Mouse (Mus musculus) c-Kit-positive CD71-positive TER-119-negative erythroid progenitor cells, embryonic 14.5 days (primary cell): ENCODE measurements around the gene Tsks.
A peak's percentile ranks its signal among the peaks of the same experiment; 100 is the strongest.

ENCODE experiments used
- DNase-seq: peaks from one replicate; pipeline ENCODE4 v3.0.0-alpha.2; 2013; ENCODE audit warnings: low read depth

Tsks gene

DNA sequence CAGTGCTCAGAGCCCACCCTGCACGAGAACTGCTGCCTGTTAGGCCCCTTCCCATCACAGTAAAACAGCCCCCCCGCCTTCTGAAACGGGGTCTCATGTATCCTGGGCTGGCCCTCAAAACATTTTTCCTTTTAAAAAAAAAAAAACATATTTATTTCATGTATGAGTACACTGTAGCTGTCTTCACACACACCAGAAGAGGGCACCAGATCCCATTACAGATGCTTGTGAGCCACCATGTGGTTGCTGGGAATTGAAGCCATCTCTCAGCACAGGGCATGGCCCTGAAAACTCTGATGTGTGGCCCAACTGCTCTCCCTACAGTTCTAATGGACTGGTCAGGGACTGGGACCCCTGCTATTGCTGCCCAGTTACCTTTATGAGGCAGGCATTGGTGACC lies 35.3 kb downstream of the Tsks start:
- no peak for DNase-seq

- no peak for DNase-seq
These were observed 38.5 kb downstream of the Tsks start for GRCm38 (mm10) chr7:44981539-44981938.

GRCm38 (mm10) chr7:44983085-44983484 lies 40.1 kb downstream of the Tsks start:
- DNase-seq, result peak; percentile 73

GRCm38 (mm10) chr7:44983944-44984832 lies 41.2 kb downstream of the Tsks start:
- DNase-seq, result no peak

DNA sequence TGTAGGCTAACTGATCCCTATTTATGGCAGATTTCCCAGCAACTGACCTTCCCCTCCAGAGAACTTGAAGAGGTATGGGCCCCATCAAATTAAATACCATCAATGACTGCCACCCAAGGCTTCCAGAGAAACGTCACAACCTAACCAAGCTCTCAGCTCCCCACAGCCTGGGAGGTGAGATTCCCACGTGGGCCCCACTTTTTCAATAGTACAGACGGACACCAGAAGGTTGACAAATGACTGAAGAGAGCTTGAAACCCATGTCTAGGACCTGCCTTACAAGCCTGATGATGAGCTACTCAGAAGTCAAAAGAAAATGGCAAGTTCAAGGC lies 41.8 kb downstream of the Tsks start:
- no peak for DNase-seq

GRCm38 (mm10) chr7:44985595-44986191 lies 42.7 kb downstream of the Tsks start:
- no peak for DNase-seq

DNA sequence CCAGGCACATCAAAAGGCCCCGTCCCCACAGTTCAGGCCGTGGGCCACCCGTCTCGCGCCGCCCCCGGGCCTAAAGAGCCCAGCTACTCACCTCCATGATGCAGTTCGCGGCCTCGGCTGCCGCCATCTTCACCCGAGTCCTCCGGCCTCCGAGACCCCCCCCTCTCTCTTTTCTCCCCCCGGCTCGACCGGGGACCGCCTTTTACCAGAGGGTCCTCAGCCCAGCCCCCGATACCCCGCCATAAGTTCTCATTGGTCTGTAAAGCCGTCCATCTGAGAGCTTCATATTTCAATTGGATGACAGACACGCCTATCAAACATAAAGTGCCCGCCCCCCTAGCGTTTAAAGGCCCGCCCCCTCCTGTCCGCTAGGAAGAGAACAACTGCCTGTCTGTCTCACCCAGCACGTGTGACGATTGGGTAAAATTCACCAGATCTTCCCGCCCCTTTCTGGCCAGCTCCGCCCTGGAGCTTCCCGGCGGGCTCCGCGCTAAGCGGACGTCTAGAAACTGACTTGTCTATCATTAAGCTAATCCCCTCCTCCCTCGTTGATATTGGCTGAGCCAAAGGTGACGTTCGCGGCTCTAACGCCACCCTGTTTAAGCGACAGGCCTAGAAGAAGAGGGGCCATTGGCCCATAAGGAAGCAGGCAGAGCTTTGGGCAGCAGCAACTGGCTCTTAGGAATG lies 43.3 kb downstream of the Tsks start, which contains the start of gene Prmt1:
Prmt1 (minus strand) TSS at position 377 of the 687 bp plus-strand sequence.
- DNase-seq, result peak; percentile 97

- no peak for DNase-seq
These were observed 44.1 kb downstream of the Tsks start for GRCm38 (mm10) chr7:44986879-44987718.

GRCm38 (mm10) chr7:44996672-44997071 lies 53.7 kb downstream of the Tsks start:
- no peak for DNase-seq

- peak; percentile 99 for DNase-seq
These were observed 54.4 kb downstream of the Tsks start, which contains the start of gene Irf3 for GRCm38 (mm10) chr7:44997231-44997939. TSS of gene Irf3 (plus strand) at chr7:44997648.

DNA sequence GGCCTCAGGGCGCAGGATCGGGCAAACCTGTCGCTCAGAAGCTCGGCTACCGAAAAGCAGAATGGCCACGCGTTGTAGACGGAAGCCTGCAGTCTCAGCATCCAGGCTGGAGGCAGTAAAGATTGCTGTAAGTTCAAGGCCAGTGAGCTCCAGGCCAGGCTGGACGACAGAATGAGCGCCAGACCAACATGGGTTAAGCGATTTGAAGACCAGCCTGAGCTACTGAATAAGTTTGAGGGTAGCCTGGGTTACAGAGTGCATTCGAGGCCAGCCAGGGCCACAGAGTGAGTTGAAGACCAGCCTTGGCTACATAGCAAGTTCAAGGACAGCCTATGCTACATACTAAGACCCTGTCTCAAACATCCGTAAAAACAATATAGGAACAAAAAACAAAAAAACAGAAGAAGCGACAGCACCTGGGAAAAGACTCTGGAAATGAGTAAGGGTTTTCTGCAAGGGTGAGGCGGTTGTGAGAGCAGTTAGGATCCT lies 55.0 kb downstream of the Tsks start:
- DNase-seq, result no peak

DNA sequence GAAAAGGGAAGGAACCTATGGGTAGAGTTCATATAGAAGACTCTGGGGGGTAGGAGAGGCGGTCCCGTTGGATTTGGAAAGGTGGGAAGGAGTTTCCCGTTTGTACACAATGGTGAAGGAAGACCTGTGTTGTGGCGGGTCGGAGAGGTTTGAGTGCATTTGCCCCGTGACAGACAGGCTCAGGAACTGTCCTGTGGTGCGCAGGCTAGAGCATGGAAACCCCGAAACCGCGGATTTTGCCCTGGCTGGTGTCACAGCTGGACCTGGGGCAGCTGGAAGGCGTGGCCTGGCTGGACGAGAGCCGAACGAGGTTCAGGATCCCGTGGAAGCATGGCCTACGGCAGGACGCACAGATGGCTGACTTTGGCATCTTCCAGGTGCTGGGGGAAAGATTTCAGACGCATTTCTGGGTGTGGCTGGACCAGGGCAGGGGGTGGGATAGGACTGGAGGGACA lies 55.5 kb downstream of the Tsks start, which contains the start of gene Bcl2l12:
Bcl2l12 (minus strand) TSS at position 212 of the 455 bp plus-strand sequence.
- no peak for DNase-seq

GRCm38 (mm10) chr7:44999753-45000152 lies 56.7 kb downstream of the Tsks start:
- DNase-seq, result no peak

DNA sequence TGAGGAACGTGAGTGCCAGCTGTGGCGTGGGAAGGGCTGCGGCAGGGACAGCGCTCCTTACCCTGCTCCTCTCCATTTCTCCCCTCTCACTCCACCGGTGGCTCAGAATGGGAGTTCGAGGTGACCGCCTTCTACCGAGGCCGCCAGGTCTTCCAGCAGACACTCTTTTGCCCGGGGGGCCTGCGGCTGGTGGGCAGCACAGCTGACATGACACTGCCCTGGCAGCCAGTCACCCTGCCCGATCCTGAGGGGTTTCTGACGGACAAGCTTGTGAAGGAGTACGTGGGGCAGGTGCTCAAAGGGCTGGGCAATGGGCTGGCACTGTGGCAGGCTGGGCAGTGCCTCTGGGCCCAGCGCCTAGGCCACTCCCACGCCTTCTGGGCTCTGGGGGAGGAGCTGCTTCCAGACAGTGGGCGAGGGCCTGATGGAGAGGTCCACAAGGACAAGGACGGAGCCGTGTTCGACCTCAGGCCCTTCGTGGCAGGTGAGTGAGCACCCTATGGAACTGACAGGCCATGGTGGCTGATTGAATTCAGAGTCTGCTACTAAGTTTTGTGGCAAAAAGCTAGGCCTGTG lies 57.6 kb downstream of the Tsks start:
- no peak for DNase-seq

- DNase-seq, result no peak
These were observed 59.4 kb downstream of the Tsks start for GRCm38 (mm10) chr7:45002440-45002839.

GRCm38 (mm10) chr7:45004546-45004945 lies 61.5 kb downstream of the Tsks start:
- no peak for DNase-seq

DNA sequence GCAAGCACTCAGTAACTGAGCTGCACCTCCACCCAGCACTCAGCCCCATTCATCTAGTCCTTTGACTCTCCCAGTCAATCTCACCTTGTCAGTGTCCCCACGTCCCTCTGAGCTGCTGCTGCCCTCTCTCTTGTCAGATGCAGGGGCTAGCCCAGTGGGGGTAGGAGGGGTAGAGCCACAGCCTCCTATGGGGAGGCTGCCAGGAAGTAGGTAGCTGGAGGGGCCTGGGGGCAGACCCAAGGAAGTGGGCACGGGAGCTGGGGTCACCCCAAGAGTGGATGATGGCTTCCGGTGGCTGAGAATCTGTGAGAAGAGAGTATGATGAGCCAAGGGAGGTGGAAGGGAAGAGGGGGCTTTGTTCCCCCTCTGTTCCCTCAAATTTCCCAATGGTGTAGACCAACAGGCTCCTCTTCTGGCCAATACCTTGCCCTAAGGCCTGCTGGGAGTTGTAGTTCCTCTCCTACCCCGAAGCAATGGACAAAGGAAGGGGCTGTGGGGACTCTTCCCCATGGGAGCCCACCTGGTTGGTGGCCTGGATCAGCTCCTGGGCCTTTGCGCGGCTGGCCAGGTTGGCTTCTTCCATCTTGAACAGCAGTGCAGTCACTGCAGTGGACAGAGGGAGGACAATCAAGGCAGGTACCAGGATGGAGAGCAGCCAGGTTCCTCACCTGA lies 62.5 kb downstream of the Tsks start:
- no peak for DNase-seq

- DNase-seq, result no peak
These were observed 63.5 kb downstream of the Tsks start for GRCm38 (mm10) chr7:45006503-45006902.

- no peak for DNase-seq
These were observed 64.1 kb downstream of the Tsks start for GRCm38 (mm10) chr7:45007141-45007540.
